In the genomic region with DNA sequence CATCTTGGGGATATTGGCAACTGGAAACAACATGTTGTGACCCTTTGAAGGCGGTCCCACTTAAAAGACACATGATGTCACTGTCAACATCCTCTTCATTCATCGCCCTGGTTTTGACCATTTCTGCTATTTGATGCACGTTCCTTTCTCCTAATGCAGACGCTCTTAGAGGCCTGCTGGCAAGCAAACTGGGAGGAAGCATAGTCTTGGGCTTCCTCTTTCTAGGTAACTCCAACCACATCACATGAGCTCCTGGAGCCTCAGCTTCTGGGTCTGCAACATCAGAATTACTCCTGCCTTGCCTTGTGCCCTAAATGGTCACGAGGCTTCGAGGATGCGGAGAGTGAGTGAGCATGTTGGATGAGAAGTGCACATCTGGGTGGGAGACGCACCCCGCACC, we compare ENCODE assay signal across 23 mouse cellular contexts. TPM values are rescaled to one million over a fixed set of nuclear protein-coding genes. Genes with fewer than 3 reads are reported as not detected.
DNase-seq lines count a peak whose midpoint lies in the region; ATAC-seq and TF ChIP-seq lines count a peak whose summit lies in the region.
"Had no signal": no experiment of that assay in that cellular context is flagged by ENCODE, and none has a peak within 500 bp of the region (broad histone marks: within the 10 kb centered on the region; RNA-seq: fewer than 3 reads in every experiment).

No protein-coding gene starts in this region.

- no peak for TF ChIP-seq CTCF in stomach, postnatal 0 days (IDR thresholded peaks at IDR 0.05; ENCODE audit: low read depth)

- TF ChIP-seq EP300 in stomach, postnatal 0 days (optimal IDR thresholded peaks at IDR 0.05): no peak

- DNase-seq in heart, adult 9 months (ENCODE audit: low spot score in 2 of 2): no peak
- DNase-seq in lung, postnatal 36 days: peak; percentile 27
- DNase-seq in lung, postnatal 10 days: no peak
- DNase-seq in cerebellum, postnatal 4 days (ENCODE audit: low spot score in 2 of 2): no peak
- DNase-seq in stomach, postnatal 0 days (ENCODE audit: low spot score): no peak
- DNase-seq: adrenal gland, postnatal 25 days; cerebellum, adult 8-10 months; gastrocnemius, postnatal 25 days; heart, postnatal 10 days; right cerebral cortex, postnatal 14 days; spleen, adult 18-20 months; thymus, adult 2 months had no signal

- 79% methylated on average over 9 of the region's 9 CpGs for WGBS in heart, embryonic 12.5 days
- WGBS in stomach, postnatal 0 days: 86% methylated on average over 9 of the region's 9 CpGs

- H3K27ac ChIP-seq in heart, embryonic 12.5 days (ENCODE audit: poor library complexity, severe bottlenecking): peak overlapping the region; percentile 32
- no peak overlapping the region for H3K27ac ChIP-seq in stomach, postnatal 0 days (replicated peaks)
- H3K27ac ChIP-seq: forebrain, embryonic 12.5 days; hindbrain, embryonic 15.5 days; kidney, embryonic 15.5 days; limb, embryonic 12.5 days; liver, embryonic 15.5 days; midbrain, embryonic 12.5 days; stomach, embryonic 15.5 days had no signal

- H3K9me3 ChIP-seq in heart, embryonic 12.5 days (replicated peaks): no peaks in the 10 kb centered on the region
- H3K9me3 ChIP-seq in stomach, postnatal 0 days (ENCODE audit: control insufficient read depth, low read length): no peaks in the 10 kb centered on the region
- H3K9me3 ChIP-seq: forebrain, embryonic 12.5 days; hindbrain, embryonic 15.5 days; kidney, embryonic 15.5 days; limb, embryonic 12.5 days; liver, embryonic 15.5 days; midbrain, embryonic 12.5 days; stomach, embryonic 15.5 days had no signal

- H3K4me1 ChIP-seq in heart, embryonic 12.5 days (replicated peaks): peaks cover 95% of the 10 kb centered on the region
- H3K4me1 ChIP-seq in stomach, postnatal 0 days (replicated peaks; ENCODE audit: control insufficient read depth, insufficient read depth): 0 out of 2 replicates have a peak, but pooled peaks cover 3% of the 10 kb centered on the region
- H3K4me1 ChIP-seq: forebrain, embryonic 12.5 days; hindbrain, embryonic 15.5 days; limb, embryonic 12.5 days; midbrain, embryonic 12.5 days had no signal

- H3K4me3 ChIP-seq in heart, embryonic 12.5 days: no peak overlapping the region
- no peak overlapping the region for H3K4me3 ChIP-seq in stomach, postnatal 0 days (ENCODE audit: low read depth, low read length)
- H3K4me3 ChIP-seq: forebrain, embryonic 12.5 days; hindbrain, embryonic 15.5 days; kidney, embryonic 15.5 days; limb, embryonic 12.5 days; liver, embryonic 15.5 days; midbrain, embryonic 12.5 days; stomach, embryonic 15.5 days had no signal

- no peak overlapping the region for H3K9ac ChIP-seq in heart, embryonic 12.5 days
- H3K9ac ChIP-seq in stomach, postnatal 0 days (ENCODE audit: low read length): no peak overlapping the region
- H3K9ac ChIP-seq: forebrain, embryonic 12.5 days; hindbrain, embryonic 15.5 days; kidney, embryonic 15.5 days; limb, embryonic 12.5 days; liver, embryonic 15.5 days; midbrain, embryonic 12.5 days; stomach, embryonic 15.5 days had no signal

- H3K36me3 ChIP-seq in heart, embryonic 12.5 days: peaks cover 42% of the 10 kb centered on the region
- 0 out of 2 replicates have a peak, but pooled peaks cover 2% of the 10 kb centered on the region for H3K36me3 ChIP-seq in stomach, postnatal 0 days (ENCODE audit: control insufficient read depth, insufficient read depth, low read length)
- H3K36me3 ChIP-seq: forebrain, embryonic 12.5 days; hindbrain, embryonic 15.5 days; limb, embryonic 12.5 days; liver, embryonic 15.5 days; midbrain, embryonic 12.5 days; stomach, embryonic 15.5 days had no signal

- H3K27me3 ChIP-seq in heart, embryonic 12.5 days (replicated peaks): no peaks in the 10 kb centered on the region
- H3K27me3 ChIP-seq in stomach, postnatal 0 days (ENCODE audit: control insufficient read depth, insufficient read depth, low read length): no peaks in the 10 kb centered on the region
- H3K27me3 ChIP-seq: CH12.LX; forebrain, embryonic 12.5 days; hindbrain, embryonic 15.5 days; kidney, embryonic 15.5 days; limb, embryonic 12.5 days; liver, embryonic 15.5 days; stomach, embryonic 15.5 days had no signal

- ATAC-seq in heart, embryonic 12.5 days (ENCODE audit: insufficient number of reproducible peaks, low FRiP score): no peak
- ATAC-seq in megakaryocyte progenitor cell, adult 5-6 weeks (replicated peaks; ENCODE audit: poor library complexity): peak; percentile 69
- ATAC-seq in stomach, postnatal 0 days (ENCODE audit: low FRiP score, low TSS enrichment): no peak
- ATAC-seq: intestine, embryonic 16.5 days had no signal

- H3K4me2 ChIP-seq in heart, embryonic 12.5 days: no peak overlapping the region
- no peak overlapping the region for H3K4me2 ChIP-seq in stomach, postnatal 0 days (replicated peaks; ENCODE audit: low read depth)
- H3K4me2 ChIP-seq: forebrain, embryonic 12.5 days; hindbrain, embryonic 15.5 days; kidney, embryonic 15.5 days; limb, embryonic 12.5 days; liver, embryonic 15.5 days; midbrain, embryonic 12.5 days; stomach, embryonic 15.5 days had no signal

RNA-seq across cellular contexts. Expression of gene Rcsd1, which starts 34.4 kb away (rescaled TPM):
- 113 and 122 TPM in 2 replicates for polyA plus RNA-seq in heart, embryonic 12.5 days (2016; fragmentation: Nextera tagmentation; extraction: Ambion mirVana)
- total RNA-seq in megakaryocyte progenitor cell, adult 5-6 weeks (2015): 48.8 and 48.9 TPM in 2 replicates
- total RNA-seq in megakaryocyte progenitor cell, adult 5-6 weeks (2017): 110 and 111 TPM in 2 replicates
- polyA plus RNA-seq in stomach, postnatal 0 days (2015; fragmentation: Nextera tagmentation; extraction: Ambion mirVana): 16.1 TPM in 2 replicates

RNA-seq across cellular contexts. Expression of gene Mpzl1, which starts 40.8 kb away (rescaled TPM):
- 126 and 135 TPM in 2 replicates for polyA plus RNA-seq in heart, embryonic 12.5 days (2016; fragmentation: Nextera tagmentation; extraction: Ambion mirVana)
- 2.3 and 4.1 TPM in 2 replicates for total RNA-seq in megakaryocyte progenitor cell, adult 5-6 weeks (2015)
- 0.33 and 0.84 TPM in 2 replicates for total RNA-seq in megakaryocyte progenitor cell, adult 5-6 weeks (2017)
- 71.4 and 76.4 TPM in 2 replicates for polyA plus RNA-seq in stomach, postnatal 0 days (2015; fragmentation: Nextera tagmentation; extraction: Ambion mirVana)
